ENCODE assay signal across 7 mouse cellular contexts in the genomic region with DNA sequence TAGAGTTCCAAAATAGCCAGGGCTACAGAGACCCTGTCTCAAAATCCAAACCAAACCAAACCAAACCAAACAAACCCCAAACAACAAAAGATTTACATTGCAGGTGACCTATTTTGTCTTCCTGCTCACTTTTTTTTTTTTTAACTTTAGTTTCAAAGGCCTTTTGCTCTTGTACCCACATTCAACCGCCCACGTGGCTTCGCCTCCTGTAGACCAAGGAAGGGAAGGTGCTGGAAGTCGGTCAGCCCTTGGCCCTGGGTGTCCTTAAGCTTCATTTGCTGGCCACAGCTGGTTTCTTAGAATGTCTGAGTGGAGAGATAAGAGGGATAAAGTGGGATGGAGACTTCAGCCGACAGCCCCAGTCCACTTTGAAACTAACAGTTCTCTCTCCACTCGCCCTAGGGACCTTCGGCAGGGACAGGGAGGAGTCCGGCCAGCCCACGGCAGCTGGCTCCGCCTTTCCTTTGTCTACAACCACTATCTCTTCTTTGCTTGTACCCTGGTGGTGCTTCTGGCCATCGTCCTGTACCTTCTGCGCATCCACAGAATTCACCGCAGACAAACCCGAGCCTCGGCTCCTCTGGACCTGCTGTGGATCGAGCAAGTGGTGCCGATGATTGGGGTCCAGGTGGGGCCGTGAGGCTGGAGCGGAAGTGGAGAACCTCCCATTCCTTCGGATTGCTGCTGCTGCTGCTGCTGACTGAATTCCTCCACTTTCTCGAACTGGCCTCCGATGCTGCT. TPM values are rescaled to one million over a fixed set of nuclear protein-coding genes. Genes with fewer than 3 reads are reported as not detected.
DNase-seq lines count a peak whose midpoint lies in the region; ATAC-seq and TF ChIP-seq lines count a peak whose summit lies in the region.

No protein-coding gene starts in this region.

- H3K9me3 ChIP-seq in heart, embryonic 12.5 days (replicated peaks), result no peaks in the 10 kb centered on the region
- H3K9me3 ChIP-seq in liver, embryonic 12.5 days (replicated peaks), result no peaks in the 10 kb centered on the region

- no peak for TF ChIP-seq CTCF in testis, adult 2 months (IDR thresholded peaks at IDR 0.05; ENCODE audit: control insufficient read depth, insufficient read depth, insufficient replicate concordance, low read depth, low read length)

- no peaks in the 10 kb centered on the region for H3K36me3 ChIP-seq in testis, adult 2 months (ENCODE audit: control insufficient read depth, insufficient read depth, low read length)
- H3K36me3 ChIP-seq in heart, embryonic 12.5 days, result peaks cover 47% of the 10 kb centered on the region
- H3K36me3 ChIP-seq in liver, embryonic 12.5 days, result peaks cover 52% of the 10 kb centered on the region

- no peaks in the 10 kb centered on the region for H3K27me3 ChIP-seq in testis, adult 2 months (ENCODE audit: control insufficient read depth, insufficient read depth, low read length)
- H3K27me3 ChIP-seq in heart, embryonic 12.5 days (replicated peaks), result peaks cover 19% of the 10 kb centered on the region
- H3K27me3 ChIP-seq in liver, embryonic 12.5 days (replicated peaks), result no peaks in the 10 kb centered on the region

- peak overlapping the region; percentile 48 for H3K4me3 ChIP-seq in testis, adult 2 months (ENCODE audit: control insufficient read depth, low read depth, low read length)
- peak overlapping the region; percentile 33 for H3K4me3 ChIP-seq in heart, embryonic 12.5 days
- peak overlapping the region; percentile 11; the same call in 1 of the 2 replicates for H3K4me3 ChIP-seq in liver, embryonic 12.5 days

- no peaks in the 10 kb centered on the region for H3K4me1 ChIP-seq in testis, adult 2 months (ENCODE audit: control insufficient read depth, insufficient read depth, low read length)
- H3K4me1 ChIP-seq in heart, embryonic 12.5 days (replicated peaks), result 0 out of 2 replicates have a peak, but pooled peaks cover 10% of the 10 kb centered on the region
- peaks cover 20% of the 10 kb centered on the region for H3K4me1 ChIP-seq in liver, embryonic 12.5 days

- no peak overlapping the region; the same call in 1 of the 2 replicates for H3K27ac ChIP-seq in testis, adult 2 months (ENCODE audit: control insufficient read depth, insufficient read depth, low read depth, low read length)
- no peak overlapping the region; the same call in 1 of the 2 replicates for H3K27ac ChIP-seq in heart, embryonic 12.5 days (ENCODE audit: poor library complexity, severe bottlenecking)
- no peak overlapping the region for H3K27ac ChIP-seq in liver, embryonic 12.5 days

- TF ChIP-seq POLR2A in testis, adult 2 months (IDR thresholded peaks at IDR 0.05; ENCODE audit: control insufficient read depth, low read depth, low read length), result no peak

- H3K9ac ChIP-seq in heart, embryonic 12.5 days, result 0 out of 2 replicates have a peak overlapping the region, but pooled peaks have one; percentile 22
- 0 out of 2 replicates have a peak overlapping the region, but pooled peaks have one; percentile 3 for H3K9ac ChIP-seq in liver, embryonic 12.5 days

- 29% methylated on average over 22 of the region's 22 CpGs for WGBS in heart, embryonic 12.5 days
- 55% methylated on average over 22 of the region's 22 CpGs for WGBS in liver, embryonic 12.5 days (ENCODE audit: insufficient replicate concordance)

- H3K4me2 ChIP-seq in heart, embryonic 12.5 days, result peak overlapping the region; percentile 67
- peak overlapping the region; percentile 52 for H3K4me2 ChIP-seq in liver, embryonic 12.5 days

- peak; percentile 36; the same call in 1 of the 2 replicates for ATAC-seq in heart, embryonic 12.5 days (ENCODE audit: insufficient number of reproducible peaks, low FRiP score)
- ATAC-seq in liver, embryonic 12.5 days, result no peak

- no peak for DNase-seq in testis, postnatal 14 days (ENCODE audit: low spot score)
- DNase-seq in thymus, postnatal 10 days (ENCODE audit: low spot score in 2 of 2), result peak; percentile 44
- no peak for DNase-seq in layer of hippocampus, postnatal 14 days (ENCODE audit: low spot score in 2 of 2)
- no peak for DNase-seq in layer of hippocampus, adult 9-10 months (ENCODE audit: low spot score)

RNA-seq across cellular contexts. Expression of gene Cutc, which starts 23.3 kb away (rescaled TPM):
- 20.8 and 26.1 TPM in 2 replicates for polyA plus RNA-seq in testis, adult 2 months (2012; rRNA removed)
- polyA plus RNA-seq in heart, embryonic 12.5 days (2016; fragmentation: Nextera tagmentation; extraction: Ambion mirVana), result 8.3 and 9.6 TPM in 2 replicates
- 14.5 and 16.5 TPM in 2 replicates for polyA plus RNA-seq in liver, embryonic 12.5 days (2016; fragmentation: Nextera tagmentation; extraction: Ambion mirVana)
- 1 to 10 TPM; 4.8 to 5.0 TPM for total RNA-seq in layer of hippocampus, postnatal 14 days (2021)

RNA-seq across cellular contexts. Expression of gene Cox15, which starts 23.3 kb away (rescaled TPM):
- 4.0 and 5.5 TPM in 2 replicates for polyA plus RNA-seq in testis, adult 2 months (2012; rRNA removed)
- polyA plus RNA-seq in heart, embryonic 12.5 days (2016; fragmentation: Nextera tagmentation; extraction: Ambion mirVana), result 12.3 and 13.0 TPM in 2 replicates
- polyA plus RNA-seq in liver, embryonic 12.5 days (2016; fragmentation: Nextera tagmentation; extraction: Ambion mirVana), result 9.7 and 10.4 TPM in 2 replicates
- total RNA-seq in layer of hippocampus, postnatal 14 days (2021), result 10 to 100 TPM; 16.6 to 18.9 TPM

RNA-seq across cellular contexts. Expression of gene Entpd7, which starts 40.0 kb away (rescaled TPM):
- polyA plus RNA-seq in testis, adult 2 months (2012; rRNA removed), result 1.5 and 1.6 TPM in 2 replicates
- polyA plus RNA-seq in heart, embryonic 12.5 days (2016; fragmentation: Nextera tagmentation; extraction: Ambion mirVana), result 6.6 and 8.0 TPM in 2 replicates
- polyA plus RNA-seq in liver, embryonic 12.5 days (2016; fragmentation: Nextera tagmentation; extraction: Ambion mirVana), result 4.1 and 4.9 TPM in 2 replicates
- 10 to 100 TPM; 26.9 to 29.6 TPM for total RNA-seq in layer of hippocampus, postnatal 14 days (2021)

RNA-seq across cellular contexts. Expression of gene Abcc2, which starts 52.5 kb away (rescaled TPM):
- polyA plus RNA-seq in testis, adult 2 months (2012; rRNA removed), result 0.17 and 0.33 TPM in 2 replicates
- 0.45 TPM in 1 of 2 replicates, not detected in the other for polyA plus RNA-seq in heart, embryonic 12.5 days (2016; fragmentation: Nextera tagmentation; extraction: Ambion mirVana)
- 8.2 and 8.8 TPM in 2 replicates for polyA plus RNA-seq in liver, embryonic 12.5 days (2016; fragmentation: Nextera tagmentation; extraction: Ambion mirVana)
- total RNA-seq in layer of hippocampus, postnatal 14 days (2021), result under 1 TPM; 0.07 to 0.10 TPM

RNA-seq across cellular contexts. Expression of gene Slc25a28, which starts 54.8 kb away (rescaled TPM):
- polyA plus RNA-seq in testis, adult 2 months (2012; rRNA removed), result 101 and 103 TPM in 2 replicates
- 11.1 and 12.6 TPM in 2 replicates for polyA plus RNA-seq in heart, embryonic 12.5 days (2016; fragmentation: Nextera tagmentation; extraction: Ambion mirVana)
- polyA plus RNA-seq in liver, embryonic 12.5 days (2016; fragmentation: Nextera tagmentation; extraction: Ambion mirVana), result 11.6 and 13.4 TPM in 2 replicates
- total RNA-seq in layer of hippocampus, postnatal 14 days (2021), result 10 to 100 TPM; 35.8 to 39.1 TPM

Comparison
In these comparisons a context has a peak if more than half of its experiments do, and no peak if none do; other contexts are left out.
1. DNase-seq: peak in thymus, postnatal 10 days (2 of 2); none in testis, postnatal 14 days (single experiment), layer of hippocampus, postnatal 14 days (0 of 2) and layer of hippocampus, adult 9-10 months (single experiment).
2. Peak in every context shown above with its lines, with median percentiles within 50 percentile points of each other: H3K4me3 ChIP-seq.